Mouse (Mus musculus) neutrophil, adult 83 days (primary cell): Measurements from ENCODE around the gene Spx. TPM values are rescaled to one million over a fixed set of nuclear protein-coding genes. Genes with fewer than 3 reads are reported as not detected.

Experiments
- total RNA-seq, 2 experiments: library from RNA; stranded (reverse); gene quantifications; one replicate each; pipeline ENCODE4 v1.2.4; 2023

The Spx gene
- not detected for total RNA-seq

DNA sequence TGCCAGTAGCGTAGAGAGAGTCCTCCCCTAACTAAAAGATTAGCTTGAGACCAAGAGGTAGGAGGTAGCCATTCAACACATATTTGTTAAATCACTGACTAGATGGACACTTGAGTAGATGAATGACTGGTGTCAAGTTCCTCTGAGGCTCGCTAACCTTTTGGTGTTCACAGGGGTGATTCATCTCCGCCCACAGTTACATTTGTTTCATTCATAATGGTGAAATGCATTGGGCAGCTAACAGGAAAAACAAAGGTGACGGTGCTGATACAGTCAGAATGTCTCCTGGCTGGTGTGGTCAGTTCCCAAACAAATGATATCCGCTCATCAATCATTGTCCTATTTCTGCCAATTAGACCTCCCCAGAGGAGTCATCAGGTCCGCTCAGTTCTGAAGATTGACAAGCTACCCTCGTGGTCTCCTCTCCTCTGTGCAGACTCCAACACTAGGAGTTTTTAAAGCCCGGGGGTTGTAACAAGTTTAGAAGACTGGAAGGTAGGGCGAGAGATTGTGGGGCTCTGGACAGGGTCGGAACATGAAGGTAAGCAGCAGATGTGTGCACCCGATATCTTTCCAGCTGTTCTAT, at the start of gene Spx:
Gene Spx, plus strand, starts transcription at position 536 of the 586 bp plus-strand sequence.

DNA sequence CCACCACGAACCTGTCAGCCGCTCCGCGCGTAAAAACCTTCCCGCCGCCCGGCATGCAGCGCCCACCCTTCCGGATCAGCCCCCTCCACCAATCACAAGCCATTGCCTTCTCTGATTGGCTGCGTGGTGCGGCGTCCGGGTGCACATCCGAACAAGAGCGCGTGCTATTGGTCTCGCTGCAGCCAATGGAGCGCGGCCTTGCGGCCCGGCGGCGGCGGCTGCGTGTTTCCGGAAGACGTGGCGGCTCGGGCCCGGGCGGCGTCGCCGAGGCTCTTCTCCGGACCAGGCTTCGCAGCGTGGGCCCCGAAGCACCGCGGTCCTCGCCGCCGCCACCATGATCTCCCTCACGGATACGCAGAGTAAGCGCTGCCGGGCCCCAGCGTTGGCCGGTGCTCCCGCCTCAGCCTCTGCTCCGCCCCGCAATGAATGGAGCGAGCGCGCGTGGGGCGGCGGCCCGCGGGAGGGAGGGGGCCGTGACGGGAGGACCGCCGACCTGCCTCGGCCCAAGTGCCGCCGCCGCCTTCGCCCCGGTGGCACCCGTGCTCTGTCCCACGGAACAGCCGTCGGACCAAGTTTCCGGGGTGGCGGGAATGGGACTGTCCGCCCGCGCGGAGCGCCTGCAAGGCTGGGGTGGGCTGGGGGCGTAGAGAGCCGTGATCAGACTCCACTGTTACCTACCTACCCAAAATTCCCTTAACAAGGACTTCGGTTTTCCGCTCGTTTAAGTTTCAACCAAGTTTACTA, 26.1 kb upstream of the Spx start, which contains the start of the genes Recql and Golt1b:
Gene Recql, minus strand, starts transcription at position 77 of the 744 bp plus-strand sequence.
Gene Golt1b, plus strand, starts transcription at position 211 of the 744 bp plus-strand sequence.

Other genes starting within 250 kb of the Spx start
- 1 to 10 TPM in 1 of 2 experiments, not detected in 1; 1.8 TPM for gene Slco1a6, start 204.9 kb upstream of the Spx start, total RNA-seq
- gene Iapp, start 115.0 kb upstream of the Spx start, total RNA-seq: not detected
- not detected for gene Slco1a5, start 90.5 kb upstream of the Spx start, total RNA-seq
- gene Pyroxd1, start 67.8 kb upstream of the Spx start, total RNA-seq: 1 to 10 TPM; 7.0 to 9.5 TPM
- 10 to 100 TPM; 16.1 to 17.5 TPM for gene Recql, start 26.4 kb upstream of the Spx start, total RNA-seq
- gene Golt1b, start 26.2 kb upstream of the Spx start, total RNA-seq: 10 to 100 TPM; 11.7 to 17.4 TPM
- not detected for gene Gys2, start 59.7 kb downstream of the Spx start, total RNA-seq
- 10 to 100 TPM; 25.2 to 30.6 TPM for gene Ldhb, start 94.5 kb downstream of the Spx start, total RNA-seq
- gene Kcnj8, start 158.2 kb downstream of the Spx start, total RNA-seq: under 1 TPM; 0.18 to 0.24 TPM